Mouse (Mus musculus): ENCODE data around the gene Filip1. TPM values are rescaled to one million over a fixed set of nuclear protein-coding genes. Genes with fewer than 3 reads are reported as not detected.
A peak's percentile ranks its signal among the peaks of the same experiment; 100 is the strongest.

Gene Filip1
- polyA plus RNA-seq, 1 experiment from 2014 or later, result 10.4 TPM

DNA sequence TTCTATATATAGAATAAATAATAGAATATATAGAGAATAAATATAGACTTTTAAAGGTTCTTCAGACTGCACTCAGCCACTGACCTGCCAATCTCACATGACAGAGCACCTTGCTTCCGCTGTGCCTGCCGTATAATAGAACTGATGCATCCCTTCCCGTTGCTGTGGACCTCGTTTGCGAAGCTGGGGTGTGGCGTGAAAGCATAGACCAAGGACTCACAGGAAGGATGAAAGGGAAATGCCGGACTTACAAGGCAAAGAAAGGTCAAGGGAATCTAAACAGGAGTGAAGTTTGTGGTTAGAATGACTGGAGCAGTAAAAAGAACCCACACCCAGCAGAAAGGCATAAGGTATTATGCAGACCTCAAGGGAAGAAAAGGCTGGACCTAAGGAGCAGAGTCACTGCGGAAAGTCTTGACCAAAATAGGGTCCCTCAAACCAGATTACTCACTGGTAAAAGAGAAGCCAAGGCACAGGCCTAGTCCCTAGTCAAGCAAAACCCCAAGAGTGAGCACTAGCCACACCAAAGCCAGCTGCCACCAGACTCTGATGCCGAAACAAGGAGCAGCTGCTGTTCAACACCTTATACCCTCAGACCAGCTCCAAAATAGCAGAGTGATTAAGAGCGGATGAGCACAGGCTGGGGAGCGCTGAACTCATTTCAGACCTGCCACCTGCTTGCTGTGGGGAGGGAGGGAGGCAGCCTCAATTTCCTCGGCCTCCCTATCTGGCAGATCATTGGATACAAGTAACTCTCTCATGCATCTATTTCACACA lies 45.8 kb downstream of the Filip1 start:
- Histone ChIP-seq H3K9me3 (ENCODE audit: control insufficient read depth, low read length) (no peaks in the 10 kb centered on the region), H3K4me3 (ENCODE audit: low read depth, low read length) (no peak overlapping the region), H3K4me1 (ENCODE audit: control insufficient read depth, insufficient read depth, low read length) (no peaks in the 10 kb centered on the region; the same call in 1 of the 2 replicates), H3K27me3 (replicated peaks; ENCODE audit: control insufficient read depth, insufficient read depth, low read length) (no peaks in the 10 kb centered on the region), H3K36me3 (ENCODE audit: control insufficient read depth, insufficient read depth, low read length) (no peaks in the 10 kb centered on the region), H3K9ac (ENCODE audit: low read depth, low read length) (no peak overlapping the region), H3K27ac (replicated peaks; ENCODE audit: low read depth, low read length) (no peak overlapping the region), H3K4me2 (ENCODE audit: low read depth, low read length) (no peak overlapping the region)
- DNase-seq (ENCODE audit: low spot score) (no peak), ATAC-seq (ENCODE audit: low read depth) (no peak)
- 77% methylated on average over 12 of the region's 12 CpGs for WGBS

DNA sequence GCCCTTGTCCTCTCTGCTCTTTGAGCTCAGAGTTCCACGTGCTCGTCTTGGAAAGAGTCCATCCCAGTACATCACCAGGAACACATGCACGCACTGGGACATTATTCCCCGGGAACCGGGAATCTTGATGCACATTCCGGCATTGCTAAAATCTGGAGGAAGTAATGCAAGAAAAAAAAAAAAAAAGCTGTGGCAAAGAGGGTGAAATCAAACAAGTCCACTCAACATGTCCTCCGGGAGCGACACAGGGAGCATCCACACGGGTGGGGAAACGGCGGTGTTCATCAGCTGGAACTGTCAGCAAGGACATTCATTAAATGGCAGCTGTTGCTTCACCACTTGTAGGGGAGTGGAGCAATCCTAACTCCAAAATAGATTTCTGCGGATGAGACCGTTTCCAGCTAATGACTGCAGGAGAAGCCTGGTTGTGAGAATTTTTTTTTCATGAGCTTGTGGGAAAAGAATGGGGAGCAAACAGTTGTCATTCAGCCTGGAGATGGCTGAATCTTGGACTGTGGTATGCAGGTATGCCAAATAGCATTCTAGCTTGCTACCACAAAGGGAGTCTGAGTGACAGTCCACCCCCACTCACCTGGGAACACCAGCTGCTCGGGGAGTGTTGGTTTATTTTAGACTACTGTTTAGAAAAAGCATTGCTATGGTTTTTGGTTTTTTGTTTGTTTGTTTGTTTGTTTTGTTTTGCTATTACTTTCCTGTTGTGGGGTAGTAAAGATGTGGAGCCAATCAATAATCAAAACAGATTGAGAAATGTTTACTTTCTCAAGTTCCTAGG lies 46.9 kb downstream of the Filip1 start:
- H3K4me3 ChIP-seq (ENCODE audit: low read depth, low read length), result no peak overlapping the region
- 66% methylated on average over 14 of the region's 14 CpGs for WGBS
- no peaks in the 10 kb centered on the region for H3K36me3 ChIP-seq (ENCODE audit: control insufficient read depth, insufficient read depth, low read length)
- no peaks in the 10 kb centered on the region for H3K27me3 ChIP-seq (replicated peaks; ENCODE audit: control insufficient read depth, insufficient read depth, low read length)
- H3K9ac ChIP-seq (ENCODE audit: low read depth, low read length), result no peak overlapping the region
- no peak overlapping the region for H3K27ac ChIP-seq (replicated peaks; ENCODE audit: low read depth, low read length)
- no peaks in the 10 kb centered on the region for H3K4me1 ChIP-seq (ENCODE audit: control insufficient read depth, insufficient read depth, low read length)
- DNase-seq (ENCODE audit: low spot score) (peak; percentile 52), ATAC-seq (ENCODE audit: low read depth) (no peak)
- no peaks in the 10 kb centered on the region for H3K9me3 ChIP-seq (ENCODE audit: control insufficient read depth, low read length)
- no peak overlapping the region for H3K4me2 ChIP-seq (ENCODE audit: low read depth, low read length)

DNA sequence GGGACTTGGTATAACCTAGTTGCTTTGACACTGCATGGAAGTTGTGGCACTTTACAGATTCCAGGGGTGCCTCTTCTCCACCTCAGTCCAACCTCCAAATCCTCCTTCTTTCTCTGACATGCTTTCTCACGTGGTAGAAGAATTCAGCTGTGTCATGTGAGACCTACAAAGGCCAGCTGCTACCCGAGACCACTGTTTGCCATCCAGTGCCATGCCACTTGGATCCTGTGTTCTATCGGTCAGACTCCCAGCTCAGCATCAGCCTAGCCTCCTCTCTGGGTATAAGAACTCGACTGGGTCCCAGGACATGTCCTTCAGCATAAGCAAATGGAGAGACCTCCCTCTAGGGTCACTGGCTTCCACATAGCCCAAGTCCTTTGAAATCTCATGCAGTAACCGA lies 47.6 kb downstream of the Filip1 start:
- ATAC-seq (ENCODE audit: low read depth) (no peak), DNase-seq (ENCODE audit: low spot score) (no peak)
- H3K9ac ChIP-seq (ENCODE audit: low read depth, low read length), result no peak overlapping the region
- H3K4me3 ChIP-seq (ENCODE audit: low read depth, low read length), result no peak overlapping the region
- H3K9me3 ChIP-seq (ENCODE audit: control insufficient read depth, low read length), result no peaks in the 10 kb centered on the region
- H3K36me3 ChIP-seq (ENCODE audit: control insufficient read depth, insufficient read depth, low read length), result no peaks in the 10 kb centered on the region
- no peak overlapping the region for H3K27ac ChIP-seq (replicated peaks; ENCODE audit: low read depth, low read length)
- H3K27me3 ChIP-seq (replicated peaks; ENCODE audit: control insufficient read depth, insufficient read depth, low read length), result no peaks in the 10 kb centered on the region
- WGBS, result 56% methylated on average over 5 of the region's 5 CpGs
- H3K4me2 ChIP-seq (ENCODE audit: low read depth, low read length), result no peak overlapping the region
- no peaks in the 10 kb centered on the region for H3K4me1 ChIP-seq (ENCODE audit: control insufficient read depth, insufficient read depth, low read length)

DNA sequence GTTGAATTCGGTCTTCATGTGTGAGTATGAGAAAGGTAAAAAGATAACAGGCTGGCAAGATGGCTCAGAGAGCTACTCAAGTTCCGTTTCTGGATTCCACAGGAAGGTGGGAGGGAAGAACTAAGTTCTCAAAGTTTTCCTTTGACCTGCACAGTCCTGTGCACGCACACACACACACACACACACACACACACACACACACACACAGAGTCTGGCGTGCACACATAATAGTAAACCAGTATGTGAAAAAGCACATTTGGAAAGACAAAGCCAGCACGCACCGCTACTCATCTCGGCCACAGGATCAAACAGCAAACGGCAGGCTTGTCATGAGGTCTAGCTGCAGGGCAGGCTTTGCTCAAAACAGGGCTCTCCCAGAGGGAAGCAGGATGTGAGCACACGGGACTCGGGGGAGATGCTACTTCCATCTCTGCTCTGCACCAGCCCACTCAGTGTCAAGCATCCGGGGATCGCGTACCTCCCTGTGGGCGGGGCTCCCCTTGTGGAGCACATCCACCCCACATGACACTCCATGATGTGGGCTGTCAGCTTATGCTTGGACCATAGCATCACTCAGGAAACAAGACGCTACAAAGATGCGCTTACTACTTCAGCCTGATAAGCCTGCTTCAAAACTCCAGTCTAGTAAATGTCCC lies 50.9 kb downstream of the Filip1 start:
- no peak overlapping the region for H3K9ac ChIP-seq (ENCODE audit: low read depth, low read length)
- H3K27me3 ChIP-seq (replicated peaks; ENCODE audit: control insufficient read depth, insufficient read depth, low read length), result no peaks in the 10 kb centered on the region
- no peaks in the 10 kb centered on the region for H3K4me1 ChIP-seq (ENCODE audit: control insufficient read depth, insufficient read depth, low read length)
- H3K9me3 ChIP-seq (ENCODE audit: control insufficient read depth, low read length), result no peaks in the 10 kb centered on the region
- H3K4me2 ChIP-seq (ENCODE audit: low read depth, low read length), result peak overlapping the region; percentile 30; the same call in 1 of the 2 replicates
- DNase-seq (ENCODE audit: low spot score), result peak; percentile 60
- peak; percentile 89 for ATAC-seq (ENCODE audit: low read depth)
- 52% methylated on average over 16 of the region's 16 CpGs for WGBS
- H3K27ac ChIP-seq (replicated peaks; ENCODE audit: low read depth, low read length), result peak overlapping the region; percentile 36; the same call in 1 of the 2 replicates
- no peaks in the 10 kb centered on the region for H3K36me3 ChIP-seq (ENCODE audit: control insufficient read depth, insufficient read depth, low read length)
- H3K4me3 ChIP-seq (ENCODE audit: low read depth, low read length), result no peak overlapping the region

DNA sequence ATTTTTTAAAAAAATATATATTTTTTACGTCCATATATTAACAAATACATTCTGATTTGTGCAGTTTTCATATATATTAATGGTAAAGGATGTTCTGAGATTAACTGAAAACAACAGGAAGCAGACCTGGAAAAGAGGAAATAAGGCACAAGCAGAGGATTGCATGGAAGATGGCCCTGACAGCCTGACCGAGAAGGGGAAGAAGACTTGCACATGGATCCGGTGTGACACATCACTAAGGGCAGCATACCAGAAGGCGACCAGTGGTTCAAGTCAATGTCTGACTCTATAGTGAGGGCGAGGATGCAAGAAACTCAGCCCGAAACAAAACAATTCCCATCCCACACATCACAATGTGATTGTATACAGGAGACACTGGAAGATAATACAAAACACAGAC lies 52.2 kb downstream of the Filip1 start:
- 78% methylated on average over 6 of the region's 6 CpGs for WGBS
- Histone ChIP-seq H3K36me3 (ENCODE audit: control insufficient read depth, insufficient read depth, low read length) (no peaks in the 10 kb centered on the region), H3K27me3 (replicated peaks; ENCODE audit: control insufficient read depth, insufficient read depth, low read length) (no peaks in the 10 kb centered on the region), H3K9me3 (ENCODE audit: control insufficient read depth, low read length) (no peaks in the 10 kb centered on the region), H3K4me1 (ENCODE audit: control insufficient read depth, insufficient read depth, low read length) (no peaks in the 10 kb centered on the region), H3K4me2 (ENCODE audit: low read depth, low read length) (no peak overlapping the region), H3K27ac (replicated peaks; ENCODE audit: low read depth, low read length) (no peak overlapping the region), H3K9ac (ENCODE audit: low read depth, low read length) (no peak overlapping the region), H3K4me3 (ENCODE audit: low read depth, low read length) (no peak overlapping the region)
- ATAC-seq (ENCODE audit: low read depth) (no peak), DNase-seq (ENCODE audit: low spot score) (no peak)

DNA sequence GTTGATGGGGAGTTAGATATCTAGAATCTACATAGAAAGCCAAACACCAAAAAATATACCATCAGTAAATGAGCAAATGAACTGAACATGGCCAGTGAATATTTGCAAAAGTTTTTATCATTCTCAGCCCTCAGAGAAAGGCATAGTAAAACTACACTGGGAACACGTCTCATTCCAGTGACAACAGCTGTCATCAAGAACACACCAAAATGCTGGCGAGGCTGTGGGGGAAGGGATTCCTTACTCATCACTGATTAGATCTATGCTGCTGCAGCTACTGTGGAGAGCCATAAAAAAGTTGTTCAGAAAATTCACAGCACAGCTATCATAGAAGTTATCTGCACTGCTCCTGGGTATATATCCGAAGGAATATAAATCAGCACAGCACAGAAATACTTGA lies 54.3 kb downstream of the Filip1 start:
- ATAC-seq (ENCODE audit: low read depth), result no peak

DNA sequence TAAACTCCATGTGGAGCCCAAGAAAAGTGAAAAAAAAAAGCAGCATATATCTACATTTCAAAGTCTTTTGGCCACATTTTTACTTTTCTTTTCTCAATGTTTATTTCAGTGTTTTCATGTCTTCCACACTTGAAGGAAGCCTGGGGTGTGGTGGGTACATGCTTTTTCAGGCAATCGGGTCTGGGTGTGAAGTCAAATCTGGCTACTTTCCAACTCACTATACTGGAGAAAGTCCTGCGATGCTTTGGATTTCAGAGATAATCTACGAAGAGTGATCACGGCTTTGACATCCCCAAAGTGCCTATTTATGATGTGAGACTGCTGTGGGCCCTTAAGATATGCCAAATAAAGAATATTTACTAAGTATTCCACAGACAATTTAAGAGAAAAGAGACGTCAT lies 57.7 kb downstream of the Filip1 start:
- H3K4me3 ChIP-seq (ENCODE audit: low read depth, low read length), result no peak overlapping the region
- H3K27ac ChIP-seq (replicated peaks; ENCODE audit: low read depth, low read length), result no peak overlapping the region
- ATAC-seq (ENCODE audit: low read depth), result no peak
- WGBS, result 67% methylated on average over 5 of the region's 5 CpGs
- no peaks in the 10 kb centered on the region for H3K36me3 ChIP-seq (ENCODE audit: control insufficient read depth, insufficient read depth, low read length)
- H3K4me2 ChIP-seq (ENCODE audit: low read depth, low read length), result no peak overlapping the region
- no peak overlapping the region for H3K9ac ChIP-seq (ENCODE audit: low read depth, low read length)
- H3K9me3 ChIP-seq (ENCODE audit: control insufficient read depth, low read length), result no peaks in the 10 kb centered on the region
- DNase-seq (ENCODE audit: low spot score), result no peak
- no peaks in the 10 kb centered on the region for H3K27me3 ChIP-seq (replicated peaks; ENCODE audit: control insufficient read depth, insufficient read depth, low read length)
- H3K4me1 ChIP-seq (ENCODE audit: control insufficient read depth, insufficient read depth, low read length), result peaks cover 12% of the 10 kb centered on the region

More for the DNA sequence above, 54.3 kb downstream of the Filip1 start:
- Histone ChIP-seq H3K4me1 (ENCODE audit: control insufficient read depth, insufficient read depth, low read length) (no peaks in the 10 kb centered on the region), H3K27me3 (replicated peaks; ENCODE audit: control insufficient read depth, insufficient read depth, low read length) (no peaks in the 10 kb centered on the region), H3K4me3 (ENCODE audit: low read depth, low read length) (no peak overlapping the region), H3K36me3 (ENCODE audit: control insufficient read depth, insufficient read depth, low read length) (no peaks in the 10 kb centered on the region), H3K9me3 (ENCODE audit: control insufficient read depth, low read length) (no peaks in the 10 kb centered on the region), H3K27ac (replicated peaks; ENCODE audit: low read depth, low read length) (no peak overlapping the region), H3K4me2 (ENCODE audit: low read depth, low read length) (no peak overlapping the region), H3K9ac (ENCODE audit: low read depth, low read length) (no peak overlapping the region)
- no peak for DNase-seq (ENCODE audit: low spot score)
- WGBS, result 58% methylated on average over 3 of the region's 3 CpGs

GRCm38 (mm10) chr9:79951984-79952383 lies 60.7 kb downstream of the Filip1 start:
- no peak overlapping the region for H3K27ac ChIP-seq (replicated peaks; ENCODE audit: low read depth, low read length)

More at GRCm38 (mm10) chr9:79951984-79952383, 60.7 kb downstream of the Filip1 start:
- DNase-seq (ENCODE audit: low spot score) (no peak), ATAC-seq (ENCODE audit: low read depth) (no peak)
- H3K4me2 ChIP-seq (ENCODE audit: low read depth, low read length), result peak overlapping the region; percentile 23
- peaks cover 13% of the 10 kb centered on the region for H3K4me1 ChIP-seq (ENCODE audit: control insufficient read depth, insufficient read depth, low read length)
- WGBS, result 45% methylated on average over 8 of the region's 8 CpGs
- H3K27me3 ChIP-seq (replicated peaks; ENCODE audit: control insufficient read depth, insufficient read depth, low read length), result no peaks in the 10 kb centered on the region
- no peak overlapping the region for H3K9ac ChIP-seq (ENCODE audit: low read depth, low read length)
- no peaks in the 10 kb centered on the region for H3K36me3 ChIP-seq (ENCODE audit: control insufficient read depth, insufficient read depth, low read length)
- H3K9me3 ChIP-seq (ENCODE audit: control insufficient read depth, low read length), result no peaks in the 10 kb centered on the region
- H3K4me3 ChIP-seq (ENCODE audit: low read depth, low read length), result no peak overlapping the region

Measured in embryonic facial prominence, embryonic 14.5 days (tissue).